Mouse (Mus musculus) R1 (cell line): Measurements from ENCODE around the gene Ncam2.

ENCODE experiments used
- DNase-seq: peaks from one replicate; pipeline ENCODE4 v3.0.0-alpha.2; 2018; ENCODE audit warnings: low read depth, low spot score

Ncam2 gene

GRCm38 (mm10) chr16:81650286-81650685 lies 449.8 kb downstream of the Ncam2 start:
- DNase-seq = no peak

GRCm38 (mm10) chr16:81651550-81651949 lies 451.1 kb downstream of the Ncam2 start:
- no peak for DNase-seq

- DNase-seq = no peak
These were observed 456.1 kb downstream of the Ncam2 start for GRCm38 (mm10) chr16:81656550-81656949.

- DNase-seq = no peak
These were observed 473.4 kb downstream of the Ncam2 start for GRCm38 (mm10) chr16:81673866-81674265.

GRCm38 (mm10) chr16:81675546-81675945 lies 475.0 kb downstream of the Ncam2 start:
- no peak for DNase-seq
